Mouse (Mus musculus) MEL (cell line): ENCODE results near the gene Ldlrap1. TPM values are rescaled to one million over a fixed set of nuclear protein-coding genes. Genes with fewer than 3 reads are reported as not detected.

ENCODE experiments used
- DNase-seq: peaks from one replicate; pipeline ENCODE4 v3.0.0; 2011; ENCODE audit warnings: low read depth, low spot score
- H3K27ac ChIP-seq: 2 replicates; pipeline ENCODE4 v1.5.1; 2012; ENCODE audit warnings: low read depth, mild to moderate bottlenecking, control low read depth, low read length, moderate library complexity; ENCODE audit not compliant: control insufficient read depth
- H3K27me3 ChIP-seq, 2 experiments: fragments of 150-350 bp in 1 of 2; sonication (generic) in 1 of 2; 2 replicates each; pipeline ENCODE4 v1.6.1; 2012; ENCODE audit warnings: low read length in 2 of 2, mild to moderate bottlenecking in 2 of 2, improper control_type of control experiment in 1 of 2, moderate library complexity in 1 of 2; ENCODE audit not compliant: insufficient read depth in 2 of 2, control insufficient read depth in 1 of 2
- H3K36me3 ChIP-seq, 2 experiments: 2 replicates each; pipeline ENCODE4 v1.6.1; 2012 to 2014; ENCODE audit warnings: low read length in 2 of 2, improper control_type of control experiment in 1 of 2, inconsistent platforms in 1 of 2, mild to moderate bottlenecking in 1 of 2; ENCODE audit not compliant: insufficient read depth in 2 of 2, control insufficient read depth in 1 of 2
- H3K4me1 ChIP-seq, 2 experiments: fragments of 150-350 bp in 1 of 2; sonication (generic) in 1 of 2; 2 replicates each; pipeline ENCODE4 v1.6.1; 2012; ENCODE audit warnings: low read length in 2 of 2, improper control_type of control experiment in 1 of 2, mild to moderate bottlenecking in 1 of 2; ENCODE audit not compliant: insufficient read depth in 2 of 2, control insufficient read depth in 1 of 2
- H3K4me3 ChIP-seq, 2 experiments: fragments of 150-350 bp in 1 of 2; sonication (generic) in 1 of 2; 2 replicates each; pipeline ENCODE4 v1.5.1; 2012; ENCODE audit warnings: low read depth in 2 of 2, low read length in 2 of 2, mild to moderate bottlenecking in 2 of 2, moderate library complexity in 2 of 2, control low read depth in 1 of 2, improper control_type of control experiment in 1 of 2; ENCODE audit not compliant: control insufficient read depth in 1 of 2, insufficient read depth in 1 of 2
- H3K79me2 ChIP-seq: 2 replicates; pipeline ENCODE4 v1.6.1; 2012; ENCODE audit warnings: mild to moderate bottlenecking, low read length, moderate library complexity; ENCODE audit not compliant: control insufficient read depth, poor library complexity, insufficient read depth
- H3K9ac ChIP-seq: 2 replicates; pipeline ENCODE4 v1.6.1; 2012; ENCODE audit warnings: low read depth, mild to moderate bottlenecking, control low read depth, low read length, moderate library complexity; ENCODE audit not compliant: control insufficient read depth, poor library complexity, severe bottlenecking
- H3K9me3 ChIP-seq: fragments of 150-350 bp; sonication (generic); replicated peaks from 2 replicates; pipeline ENCODE4 v1.6.1; 2012; ENCODE audit warnings: mild to moderate bottlenecking, low read length, improper control_type of control experiment, moderate library complexity; ENCODE audit not compliant: insufficient read depth
- CTCF ChIP-seq, 3 experiments: IDR thresholded peaks in 2 of 3; conservative IDR thresholded peaks in 1 of 3; 2 replicates each; pipeline ENCODE4 v1.5.1; 2011 to 2012; ENCODE audit warnings: low read length in 3 of 3, low read depth in 2 of 3, mild to moderate bottlenecking in 2 of 3, improper control_type of control experiment in 1 of 3, inconsistent platforms in 1 of 3, mixed read lengths in 1 of 3, moderate library complexity in 1 of 3; ENCODE audit not compliant: control insufficient read depth in 1 of 3, insufficient read depth in 1 of 3, poor library complexity in 1 of 3, severe bottlenecking in 1 of 3
- E2F4 ChIP-seq: IDR thresholded peaks from 2 replicates; pipeline ENCODE4 v1.6.1; 2011; ENCODE audit warnings: low read depth, low read length, improper control_type of control experiment, borderline replicate concordance
- EP300 ChIP-seq, 2 experiments: IDR thresholded peaks; 2 replicates each; pipeline ENCODE4 v1.6.1; 2011; ENCODE audit warnings: improper control_type of control experiment in 2 of 2, low read length in 2 of 2, low read depth in 1 of 2, mild to moderate bottlenecking in 1 of 2
- JUND ChIP-seq: IDR thresholded peaks from 2 replicates; pipeline ENCODE4 v1.6.1; 2011; ENCODE audit warnings: low read depth, mild to moderate bottlenecking, improper control_type of control experiment, low read length
- MAX ChIP-seq: IDR thresholded peaks from 2 replicates; pipeline ENCODE4 v1.6.1; 2011; ENCODE audit warnings: low read length, improper control_type of control experiment
- RAD21 ChIP-seq: IDR thresholded peaks from 2 replicates; pipeline ENCODE4 v1.6.1; 2011; ENCODE audit warnings: mild to moderate bottlenecking, low read depth, low read length, improper control_type of control experiment
- SMC3 ChIP-seq: IDR thresholded peaks from 2 replicates; pipeline ENCODE4 v1.6.1; 2011; ENCODE audit warnings: low read depth, low read length, improper control_type of control experiment
- UBTF ChIP-seq: IDR thresholded peaks from 2 replicates; pipeline ENCODE4 v1.6.1; 2012; ENCODE audit warnings: low read depth, mild to moderate bottlenecking, inconsistent platforms, low read length, improper control_type of control experiment, moderate library complexity, borderline replicate concordance; ENCODE audit not compliant: insufficient read depth
- USF2 ChIP-seq, 2 experiments: IDR thresholded peaks; 2 replicates each; pipeline ENCODE4 v1.6.1; 2011 to 2012; ENCODE audit warnings: improper control_type of control experiment in 2 of 2, low read length in 2 of 2, borderline replicate concordance in 1 of 2, inconsistent platforms in 1 of 2, low read depth in 1 of 2, mild to moderate bottlenecking in 1 of 2; ENCODE audit not compliant: insufficient read depth in 1 of 2
- ZC3H11A ChIP-seq: IDR thresholded peaks from 2 replicates; pipeline ENCODE4 v1.6.1; 2012; ENCODE audit warnings: low read depth, mild to moderate bottlenecking, inconsistent platforms, low read length, improper control_type of control experiment
- polyA plus RNA-seq, 2 experiments: library from polyadenylated mRNA; stranded (reverse) in 1 of 2; unstranded in 1 of 2; fragments of >175 nt in 1 of 2; fragments of >200 nt in 1 of 2; gene quantifications; 2 replicates each; pipeline versions ENCODE4 v1.2.1 to v1.2.4; 2012; ENCODE audit warnings: low replicate concordance in 2 of 2, low read depth in 1 of 2; ENCODE audit not compliant: insufficient read length in 2 of 2, insufficient read depth in 1 of 2, missing spikeins in 1 of 2
- total RNA-seq: library from RNA; depleted of rRNA; stranded (reverse); fragments of 300-350 nt; gene quantifications from 2 replicates; pipeline ENCODE4 v1.2.3, GENCODE M21; 2012; rRNA removed

The Ldlrap1 gene
- total and polyA plus RNA-seq, 3 experiments = 23.7 to 24.8 TPM; not detected in 1

GRCm38 (mm10) chr4:134692388-134692787 is 75.4 kb downstream of the Ldlrap1 start:
- no peaks in the 10 kb centered on the region for H3K9me3 ChIP-seq
- no peaks in the 10 kb centered on the region for H3K79me2 ChIP-seq
- H3K4me1 ChIP-seq = no peaks in the 10 kb centered on the region
- TF ChIP-seq RAD21 = no peak
- no peak for TF ChIP-seq MAX
- TF ChIP-seq E2F4 = no peak
- no peak for TF ChIP-seq USF2 (IDR thresholded peaks at IDR 0.05; ENCODE audit: borderline replicate concordance in 1 of 2, insufficient read depth in 1 of 2, low read depth in 1 of 2, low read length in 2 of 2)
- TF ChIP-seq JUND = no peak
- TF ChIP-seq EP300 (IDR thresholded peaks at IDR 0.05; ENCODE audit: low read depth in 1 of 2, low read length in 2 of 2) = no peak
- TF ChIP-seq CTCF (IDR thresholded peaks at IDR 0.05 in 2 of 3, conservative IDR thresholded peaks at IDR 0.05 in 1 of 3; ENCODE audit: control insufficient read depth in 1 of 3, insufficient read depth in 1 of 3, low read depth in 2 of 3, low read length in 3 of 3, poor library complexity in 1 of 3, severe bottlenecking in 1 of 3) = peak; percentile 35 to 41 (median 36); a peak in 4 of 6 replicates
- TF ChIP-seq SMC3 = 0 out of 2 replicates have a peak, but pooled peaks have one; percentile 11
- no peak for TF ChIP-seq ZC3H11A
- TF ChIP-seq UBTF = no peak
- no peak overlapping the region for H3K9ac ChIP-seq
- no peak overlapping the region for H3K27ac ChIP-seq
- peak; percentile 13 for DNase-seq
- H3K27me3 ChIP-seq = no peaks in the 10 kb centered on the region
- no peak overlapping the region for H3K4me3 ChIP-seq
- H3K36me3 ChIP-seq = no peaks in the 10 kb centered on the region

Other genes with a start within 250 kb of the Ldlrap1 start
- gene Mtfr1l, start 232.6 kb downstream of the Ldlrap1 start, total RNA-seq = 44.3 and 52.0 TPM in 2 replicates
- gene Mtfr1l, start 232.6 kb downstream of the Ldlrap1 start, polyA plus RNA-seq = 10 to 100 TPM in 1 of 2 experiments, not detected in 1; 88.3 TPM
- 2.2 and 2.9 TPM in 2 replicates for gene Selenon, start 215.9 kb downstream of the Ldlrap1 start, total RNA-seq
- 10 to 100 TPM in 1 of 2 experiments, not detected in 1; 16.3 TPM for gene Selenon, start 215.9 kb downstream of the Ldlrap1 start, polyA plus RNA-seq
- gene Man1c1, start 63.7 kb downstream of the Ldlrap1 start, total RNA-seq = 1.6 and 1.9 TPM in 2 replicates
- 1 to 10 TPM in 1 of 2 experiments, not detected in 1; 5.2 TPM for gene Man1c1, start 63.7 kb downstream of the Ldlrap1 start, polyA plus RNA-seq
- gene Maco1, start 85.3 kb upstream of the Ldlrap1 start, total RNA-seq = 22.2 and 25.6 TPM in 2 replicates
- gene Maco1, start 85.3 kb upstream of the Ldlrap1 start, polyA plus RNA-seq = 10 to 100 TPM in 1 of 2 experiments, not detected in 1; 35.9 TPM
- 64.8 and 176 TPM in 2 replicates for gene Rhd, start 96.5 kb upstream of the Ldlrap1 start, total RNA-seq
- 10 to 100 TPM in 1 of 2 experiments, not detected in 1; 49.9 TPM for gene Rhd, start 96.5 kb upstream of the Ldlrap1 start, polyA plus RNA-seq
- 58.5 and 64.7 TPM in 2 replicates for gene Tmem50a, start 147.0 kb upstream of the Ldlrap1 start, total RNA-seq
- 100 to 1,000 TPM in 1 of 2 experiments, not detected in 1; 115 TPM for gene Tmem50a, start 147.0 kb upstream of the Ldlrap1 start, polyA plus RNA-seq
- 58.1 and 59.5 TPM in 2 replicates for gene Rsrp1, start 155.6 kb upstream of the Ldlrap1 start, total RNA-seq
- gene Rsrp1, start 155.6 kb upstream of the Ldlrap1 start, polyA plus RNA-seq = 100 to 1,000 TPM in 1 of 2 experiments, not detected in 1; 110 TPM
- gene Syf2, start 162.9 kb upstream of the Ldlrap1 start, total RNA-seq = 94.1 and 103 TPM in 2 replicates
- gene Syf2, start 162.9 kb upstream of the Ldlrap1 start, polyA plus RNA-seq = 100 to 1,000 TPM in 1 of 2 experiments, 10 to 100 TPM in 1; 94.6 to 165 TPM